ENCODE assay signal across 25 mouse cellular contexts in genomic region chr15:52836896-52837295, GRCm38 (mm10).
"Had no signal": no experiment of that assay in that cellular context is flagged by ENCODE, and none has a peak within 500 bp of the region (broad histone marks: within the 10 kb centered on the region; RNA-seq: fewer than 3 reads in every experiment).

No protein-coding gene starts in this region.

- H3K4me3 ChIP-seq: heart, embryonic 10.5 days; heart, embryonic 12.5 days; hindbrain, embryonic 10.5 days; hindbrain, embryonic 12.5 days; layer of hippocampus, adult 2 months; left cerebral cortex, adult 2 months; limb, embryonic 10.5 days; limb, embryonic 12.5 days; liver, embryonic 13.5 days; liver, embryonic 15.5 days had no signal

- H3K27ac ChIP-seq: heart, embryonic 10.5 days; hindbrain, embryonic 10.5 days; hindbrain, embryonic 12.5 days; hindbrain, embryonic 14.5 days; layer of hippocampus, adult 2 months; left cerebral cortex, adult 2 months; limb, embryonic 10.5 days; limb, embryonic 12.5 days; liver, embryonic 13.5 days; liver, embryonic 15.5 days had no signal

- H3K36me3 ChIP-seq: heart, embryonic 10.5 days; heart, embryonic 12.5 days; hindbrain, embryonic 10.5 days; hindbrain, embryonic 12.5 days; limb, embryonic 10.5 days; limb, embryonic 12.5 days; liver, embryonic 13.5 days; liver, embryonic 15.5 days had no signal

- DNase-seq: gastrocnemius, postnatal 25 days; heart, adult 18-20 months; heart, postnatal 10 days; heart, postnatal 4 days; kidney, adult 11 months; kidney, adult 8-10 months; kidney, postnatal 10 days; kidney, postnatal 25 days; kidney, postnatal 4 days; liver; liver, embryonic 13.5 days; liver, postnatal 0 days had no signal

- H3K9ac ChIP-seq: heart, embryonic 12.5 days; hindbrain, embryonic 12.5 days; hindbrain, embryonic 14.5 days; limb, embryonic 12.5 days; liver, embryonic 13.5 days; liver, embryonic 15.5 days; liver, postnatal 0 days had no signal

- H3K4me2 ChIP-seq: heart, embryonic 12.5 days; hindbrain, embryonic 12.5 days; hindbrain, embryonic 14.5 days; limb, embryonic 12.5 days; liver, embryonic 11.5 days; liver, embryonic 13.5 days; liver, embryonic 15.5 days had no signal

- ATAC-seq: hindbrain, embryonic 16.5 days; intestine, embryonic 16.5 days; liver, postnatal 0 days had no signal

- H3K9me3 ChIP-seq: heart, embryonic 10.5 days; heart, embryonic 12.5 days; hindbrain, embryonic 10.5 days; hindbrain, embryonic 12.5 days; limb, embryonic 10.5 days; limb, embryonic 12.5 days; liver, embryonic 13.5 days; liver, embryonic 15.5 days had no signal

- H3K27me3 ChIP-seq: heart, embryonic 12.5 days; hindbrain, embryonic 12.5 days; limb, embryonic 12.5 days; liver, embryonic 13.5 days; liver, embryonic 15.5 days had no signal

- H3K4me1 ChIP-seq: heart, embryonic 10.5 days; heart, embryonic 12.5 days; hindbrain, embryonic 10.5 days; hindbrain, embryonic 12.5 days; limb, embryonic 10.5 days; limb, embryonic 12.5 days; liver, embryonic 13.5 days; liver, embryonic 15.5 days had no signal
